Mouse (Mus musculus) liver, embryonic 15.5 days (tissue): ENCODE data around the gene Gm3238. TPM values are rescaled to one million over a fixed set of nuclear protein-coding genes. Genes with fewer than 3 reads are reported as not detected.
"Not testable (repeated sequence)": the region's sequence is repeated elsewhere in the genome, so short reads cannot be mapped to it uniquely, and the experiment has no call there.

Experiments used
- ATAC-seq: fragments of 200-750 bp; cut with Nextera tagmentation; 2 replicates; pipeline ENCODE4 v1.8.0; 2017; ENCODE audit warnings: moderate number of reproducible peaks, mild to moderate bottlenecking, moderate library complexity; ENCODE audit not compliant: insufficient read depth
- H3K27ac ChIP-seq: fragments of 300-500 bp; sonication (generic); replicated peaks from 2 replicates; pipeline ENCODE4 v1.5.1; 2015; ENCODE audit warnings: mild to moderate bottlenecking, inconsistent platforms
- H3K27me3 ChIP-seq: fragments of 300-500 bp; sonication (generic); 2 replicates; pipeline ENCODE4 v1.6.1; 2015; ENCODE audit warnings: mild to moderate bottlenecking, inconsistent platforms
- H3K36me3 ChIP-seq: fragments of 300-500 bp; sonication (generic); replicated peaks from 2 replicates; pipeline ENCODE4 v1.6.1; 2015; ENCODE audit warnings: moderate library complexity, mild to moderate bottlenecking, inconsistent platforms
- H3K4me1 ChIP-seq: fragments of 300-500 bp; sonication (generic); replicated peaks from 2 replicates; pipeline ENCODE4 v1.6.1; 2015; ENCODE audit warnings: inconsistent platforms
- H3K4me2 ChIP-seq: fragments of 300-500 bp; sonication (generic); 2 replicates; pipeline ENCODE4 v1.6.1; 2015; ENCODE audit warnings: moderate library complexity, mild to moderate bottlenecking, inconsistent platforms
- H3K4me3 ChIP-seq: fragments of 300-500 bp; sonication (generic); replicated peaks from 2 replicates; pipeline ENCODE4 v1.5.1; 2015; ENCODE audit warnings: mild to moderate bottlenecking, inconsistent platforms
- H3K9ac ChIP-seq: fragments of 300-500 bp; sonication (generic); 2 replicates; pipeline ENCODE4 v1.6.1; 2015; ENCODE audit warnings: moderate library complexity, mild to moderate bottlenecking, inconsistent platforms
- H3K9me3 ChIP-seq: fragments of 300-500 bp; sonication (generic); replicated peaks from 2 replicates; pipeline ENCODE4 v1.6.1; 2016; ENCODE audit warnings: inconsistent platforms
- WGBS: fragments of 180-500 bp; shearing (Covaris S2); methylation state at CpG from one replicate; pipeline ENCODE4 v1.1.7; 2015; ENCODE audit warnings: mixed read lengths; ENCODE audit not compliant: insufficient replicate concordance; 5-methylcytosine and 5-hydroxymethylcytosine counted together
- polyA plus RNA-seq: library from polyadenylated mRNA; unstranded; fragments of >200 nt; fragmentation: Nextera tagmentation; extraction: Ambion mirVana; gene quantifications from 2 replicates; pipeline ENCODE4 v1.2.1, GENCODE M21; 2015

Gm3238 gene
- polyA plus RNA-seq, 1 experiment from 2014 or later = not detected

DNA sequence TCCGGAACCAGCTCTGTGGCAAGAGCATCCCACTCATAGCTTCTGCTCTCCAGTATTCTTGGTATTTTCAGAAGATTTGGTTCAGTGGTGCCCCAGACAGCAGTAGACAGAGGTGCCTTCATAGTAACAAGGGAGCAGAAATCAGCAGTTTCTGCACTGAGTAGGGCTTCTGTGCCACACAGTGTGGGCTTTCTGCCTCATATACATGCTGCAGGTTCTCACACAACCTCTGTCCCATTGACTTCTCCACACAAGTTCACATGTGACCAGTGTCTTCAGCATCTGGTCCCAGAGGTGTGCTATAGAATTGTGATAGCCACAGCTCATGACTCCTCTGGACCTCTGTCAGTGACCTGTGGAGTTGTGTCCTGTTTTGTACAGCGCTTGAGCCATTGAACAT is 17.5 kb upstream of the Gm3238 start:
- no peaks in the 10 kb centered on the region for H3K9me3 ChIP-seq
- no peak overlapping the region for H3K4me3 ChIP-seq
- no peaks in the 10 kb centered on the region for H3K4me1 ChIP-seq
- H3K9ac ChIP-seq = no peak overlapping the region
- WGBS = 59% methylated on average over 2 of the region's 2 CpGs
- no peaks in the 10 kb centered on the region for H3K36me3 ChIP-seq
- H3K27me3 ChIP-seq = no peaks in the 10 kb centered on the region
- H3K27ac ChIP-seq = no peak overlapping the region
- H3K4me2 ChIP-seq = no peak overlapping the region
- ATAC-seq = no peak

DNA sequence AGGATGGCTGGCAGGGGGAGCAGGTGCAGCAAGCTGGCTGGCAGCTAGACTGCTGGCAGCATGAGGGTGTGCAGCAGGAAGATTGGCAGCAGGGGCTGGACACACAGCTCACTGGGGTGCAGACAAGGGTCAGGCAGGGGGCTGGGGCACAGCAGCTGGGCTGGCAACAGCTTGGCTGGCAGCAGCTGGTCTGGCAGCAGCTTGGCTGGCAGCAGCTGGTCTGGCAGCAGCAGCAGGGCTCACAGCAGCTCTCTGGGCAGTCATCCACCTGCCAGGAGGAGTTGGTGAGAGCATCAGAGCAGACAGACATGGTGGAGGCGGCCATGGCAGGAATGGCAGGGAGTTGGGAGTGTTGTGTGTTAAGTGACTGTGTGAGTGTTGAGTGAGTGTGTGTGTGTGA is 16.8 kb upstream of the Gm3238 start, which contains the start of gene Gm7137:
TSS of gene Gm7137 (minus strand) at position 325 of the 400 bp plus-strand sequence.
- H3K36me3 ChIP-seq, H3K4me2 ChIP-seq, H3K4me3 ChIP-seq, H3K9ac ChIP-seq, H3K27ac ChIP-seq, H3K27me3 ChIP-seq, H3K9me3 ChIP-seq, ATAC-seq, H3K4me1 ChIP-seq: not testable (repeated sequence)
- 57% methylated on average over 1 of the region's 1 CpGs for WGBS

- not testable (repeated sequence) for H3K4me3 ChIP-seq, H3K9me3 ChIP-seq, H3K4me2 ChIP-seq, H3K36me3 ChIP-seq, H3K27me3 ChIP-seq, H3K27ac ChIP-seq, H3K9ac ChIP-seq, ATAC-seq, H3K4me1 ChIP-seq
- WGBS = 67% methylated on average over 3 of the region's 3 CpGs
These were observed 12.3 kb upstream of the Gm3238 start for GRCm38 (mm10) chr10:77783396-77783795.

- H3K27me3 ChIP-seq, H3K4me1 ChIP-seq, H3K4me2 ChIP-seq, H3K9ac ChIP-seq, H3K36me3 ChIP-seq, ATAC-seq, H3K9me3 ChIP-seq, H3K27ac ChIP-seq, H3K4me3 ChIP-seq: not testable (repeated sequence)
- 22% methylated on average over 1 of the region's 1 CpGs for whole genome bisulfite sequencing
These were observed 11.3 kb upstream of the Gm3238 start, which contains the start of gene Gm3250 for GRCm38 (mm10) chr10:77782442-77782841. Gene Gm3250 (minus strand): TSS chr10:77782542.

GRCm38 (mm10) chr10:77776844-77777243 is 5.7 kb upstream of the Gm3238 start, which contains the start of gene Gm7138:
Gene Gm7138 (minus strand): TSS chr10:77776944.
- not testable (repeated sequence) for ATAC-seq, H3K4me3 ChIP-seq, H3K4me1 ChIP-seq, H3K4me2 ChIP-seq, H3K27ac ChIP-seq, H3K27me3 ChIP-seq, H3K9ac ChIP-seq, H3K36me3 ChIP-seq, H3K9me3 ChIP-seq
- 48% methylated on average over 1 of the region's 1 CpGs for WGBS

DNA sequence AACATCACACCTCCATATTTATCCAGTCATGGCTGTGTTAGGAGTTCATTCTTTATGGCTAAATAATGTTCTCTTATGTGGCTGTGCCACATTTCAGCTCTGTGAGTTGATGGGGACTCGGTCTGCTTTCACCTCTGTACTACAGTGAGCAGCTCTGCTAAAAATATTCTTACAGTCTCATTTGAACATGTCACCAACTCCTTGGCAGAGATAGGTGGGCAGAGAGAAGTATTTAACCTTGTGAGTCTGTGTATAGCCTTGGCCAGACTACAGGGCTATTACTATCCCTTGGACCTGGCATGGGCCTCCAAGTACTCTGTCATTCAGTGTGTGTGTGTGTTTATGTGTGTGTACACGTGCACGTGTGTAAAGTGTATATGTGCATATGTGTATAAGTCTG is 1.0 kb upstream of the Gm3238 start:
- not testable (repeated sequence) for ATAC-seq, H3K9me3 ChIP-seq, H3K36me3 ChIP-seq, H3K4me3 ChIP-seq, H3K27me3 ChIP-seq, H3K4me1 ChIP-seq, H3K27ac ChIP-seq, H3K4me2 ChIP-seq, H3K9ac ChIP-seq
- 65% methylated on average over 2 of the region's 3 CpGs for WGBS

GRCm38 (mm10) chr10:77769727-77770126 is 1.4 kb downstream of the Gm3238 start:
- no peaks in the 10 kb centered on the region for H3K27me3 ChIP-seq
- no peaks in the 10 kb centered on the region for H3K36me3 ChIP-seq
- H3K9me3 ChIP-seq = no peaks in the 10 kb centered on the region
- 61% methylated on average over 1 of the region's 1 CpGs for WGBS
- no peak overlapping the region for H3K4me2 ChIP-seq
- no peaks in the 10 kb centered on the region for H3K4me1 ChIP-seq
- no peak overlapping the region for H3K4me3 ChIP-seq
- no peak for ATAC-seq
- H3K27ac ChIP-seq = no peak overlapping the region
- H3K9ac ChIP-seq = no peak overlapping the region

DNA sequence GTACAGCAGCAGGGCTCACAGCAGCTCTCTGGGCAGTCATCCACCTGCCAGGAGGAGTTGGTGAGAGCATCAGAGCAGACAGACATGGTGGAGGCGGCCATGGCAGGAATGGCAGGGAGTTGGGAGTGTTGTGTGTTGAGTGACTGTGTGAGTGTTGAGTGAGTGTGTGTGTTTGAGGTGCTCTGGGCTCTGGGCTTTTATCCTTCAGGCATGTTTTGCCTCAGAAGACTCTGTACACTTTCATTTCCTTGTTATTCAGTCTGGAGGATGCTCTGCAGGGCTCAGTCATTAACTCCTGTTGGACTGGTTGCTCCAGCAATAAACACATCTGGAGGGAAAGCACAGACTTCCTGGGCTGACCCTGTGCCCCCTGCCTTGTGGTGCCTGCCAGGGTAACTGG is 11.5 kb downstream of the Gm3238 start, which contains the start of gene Gm3233:
TSS of gene Gm3233 (minus strand) at position 101 of the 400 bp plus-strand sequence.
- H3K27me3 ChIP-seq, H3K4me2 ChIP-seq, H3K9me3 ChIP-seq, H3K9ac ChIP-seq, H3K27ac ChIP-seq, H3K36me3 ChIP-seq, H3K4me1 ChIP-seq, H3K4me3 ChIP-seq, ATAC-seq: not testable (repeated sequence)
- WGBS = no CpG with 5 or more reads among the region's 1 CpGs

DNA sequence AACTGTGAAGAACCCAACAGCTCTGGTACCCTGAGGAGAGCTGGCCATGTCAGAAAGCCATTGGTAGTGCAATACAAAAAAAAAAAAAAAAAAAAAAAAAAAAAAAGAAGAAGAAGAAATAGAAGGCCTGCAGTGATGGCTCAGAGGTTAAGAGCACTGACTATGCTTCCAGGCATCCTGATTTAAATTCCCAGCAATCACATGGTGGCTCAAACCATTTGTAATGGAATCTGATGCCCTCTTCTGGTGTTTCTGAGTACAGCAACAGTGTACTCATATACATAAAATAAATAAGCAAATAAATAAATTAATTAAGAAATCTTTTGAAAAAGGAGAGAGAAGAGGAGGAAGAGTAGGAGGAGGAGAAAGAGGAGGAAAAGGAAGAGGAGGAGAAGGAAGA is 17.7 kb downstream of the Gm3238 start:
- H3K4me1 ChIP-seq = no peaks in the 10 kb centered on the region
- H3K9ac ChIP-seq = no peak overlapping the region
- H3K27ac ChIP-seq = no peak overlapping the region
- no peaks in the 10 kb centered on the region for H3K27me3 ChIP-seq
- no peak overlapping the region for H3K4me3 ChIP-seq
- H3K9me3 ChIP-seq = no peaks in the 10 kb centered on the region
- H3K36me3 ChIP-seq = no peaks in the 10 kb centered on the region
- no peak for ATAC-seq
- no peak overlapping the region for H3K4me2 ChIP-seq

DNA sequence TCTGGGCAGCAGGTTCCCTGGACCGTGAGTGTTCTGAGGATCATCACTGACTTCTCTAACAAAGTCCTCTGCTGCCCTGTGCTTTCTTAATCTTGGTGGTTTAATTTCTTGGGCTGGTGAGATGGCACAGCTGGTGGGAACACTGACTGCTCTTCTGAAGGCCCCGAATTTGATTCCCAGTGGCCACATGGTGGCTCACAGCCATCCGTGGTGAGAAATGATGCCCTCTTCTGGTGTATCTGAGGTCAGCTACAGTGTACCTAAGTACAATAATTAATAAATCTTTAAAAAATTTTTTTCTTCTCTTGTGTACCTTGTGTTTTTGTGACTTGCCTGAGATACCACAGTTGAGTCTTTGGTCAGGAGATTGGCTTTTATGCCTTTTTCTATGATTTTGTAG is 18.8 kb downstream of the Gm3238 start:
- H3K36me3 ChIP-seq, H3K4me1 ChIP-seq, H3K27me3 ChIP-seq, H3K9ac ChIP-seq, H3K9me3 ChIP-seq, ATAC-seq, H3K4me3 ChIP-seq, H3K27ac ChIP-seq, H3K4me2 ChIP-seq: not testable (repeated sequence)
- 37% methylated on average over 3 of the region's 3 CpGs for WGBS

GRCm38 (mm10) chr10:77751254-77751653 is 19.9 kb downstream of the Gm3238 start, which contains the start of gene Gm9736:
Gene Gm9736 (minus strand): TSS chr10:77751354.
- H3K27ac ChIP-seq, H3K36me3 ChIP-seq, H3K27me3 ChIP-seq, H3K4me1 ChIP-seq, H3K4me3 ChIP-seq, ATAC-seq, H3K4me2 ChIP-seq, H3K9me3 ChIP-seq, H3K9ac ChIP-seq: not testable (repeated sequence)
- 55% methylated on average over 1 of the region's 1 CpGs for WGBS

GRCm38 (mm10) chr10:77750686-77751085 is 20.4 kb downstream of the Gm3238 start:
- not testable (repeated sequence) for ATAC-seq, H3K9ac ChIP-seq, H3K4me1 ChIP-seq, H3K4me2 ChIP-seq, H3K9me3 ChIP-seq, H3K36me3 ChIP-seq, H3K4me3 ChIP-seq, H3K27me3 ChIP-seq, H3K27ac ChIP-seq
- WGBS = 67% methylated on average over 1 of the region's 1 CpGs
